Mouse (Mus musculus) kidney, adult 11 months (tissue): Measurements from ENCODE around the gene AF067061.
"Not testable (repeated sequence)": the region's sequence is repeated elsewhere in the genome, so short reads cannot be mapped to it uniquely, and the experiment has no call there.

Source experiments
- DNase-seq: peaks from one replicate; pipeline ENCODE4 v3.0.0; 2022

The AF067061 gene

DNA sequence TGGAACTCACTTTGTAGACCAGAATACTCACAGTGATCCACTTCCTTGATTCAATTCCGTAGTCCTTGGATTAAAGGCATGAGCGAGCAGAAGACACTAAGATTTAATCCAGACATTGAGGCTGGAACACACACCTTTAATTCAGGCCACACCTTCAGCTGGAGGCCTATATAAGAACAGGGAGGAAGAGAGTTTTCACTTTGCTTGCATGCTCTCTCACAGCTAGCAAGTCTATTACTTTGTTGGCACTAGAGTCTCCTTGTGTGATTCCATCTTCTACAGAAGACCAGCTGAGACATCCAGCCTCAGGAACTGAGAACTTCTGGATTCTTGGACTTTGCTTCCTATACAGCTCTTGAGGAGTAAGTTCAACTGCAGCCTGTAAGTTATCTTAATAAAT lies at the start of gene AF067061:
Gene AF067061, plus strand, starts transcription at position 245 of the 400 bp plus-strand sequence.
- not testable (repeated sequence) for DNase-seq

DNA sequence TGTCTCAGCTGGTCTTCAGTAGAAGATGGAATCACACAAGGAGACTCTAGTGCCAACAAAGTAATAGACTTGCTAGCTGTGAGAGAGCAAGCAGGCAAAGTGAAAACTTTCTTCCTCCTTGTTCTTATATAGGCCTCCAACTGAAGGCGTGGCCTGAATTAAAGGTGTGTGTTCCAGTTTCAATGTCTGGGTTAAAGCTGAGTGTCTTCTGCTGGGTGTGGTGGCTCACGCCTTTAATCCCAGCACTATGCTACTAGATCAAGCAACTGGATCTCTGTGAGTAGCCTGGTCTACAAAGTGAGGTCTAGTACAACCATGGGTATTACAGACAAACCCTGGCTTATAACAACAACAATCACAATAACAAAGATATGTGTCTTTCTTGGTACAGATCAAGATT lies 47.1 kb upstream of the AF067061 start, which contains the start of gene Gm21762:
Gene Gm21762, minus strand, starts transcription at position 101 of the 400 bp plus-strand sequence.
- not testable (repeated sequence) for DNase-seq

DNA sequence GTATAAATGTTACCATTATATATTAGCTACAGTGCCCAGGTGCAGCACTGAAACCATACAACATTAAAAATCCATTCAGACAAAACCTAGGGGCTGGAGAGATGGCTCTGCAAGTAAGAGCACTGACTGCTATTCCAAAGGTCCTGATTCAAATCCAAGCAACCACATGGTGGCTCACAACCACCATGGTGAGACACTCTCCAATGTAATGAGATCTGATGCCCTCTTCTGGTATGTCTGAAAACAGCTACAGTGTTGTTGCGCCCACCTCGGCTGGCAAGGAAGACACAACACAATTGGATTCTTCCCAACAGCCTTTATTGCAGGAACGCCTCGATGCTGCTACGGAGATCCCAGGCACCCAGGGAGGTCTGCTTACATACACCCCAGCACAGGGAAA lies 42.0 kb upstream of the AF067061 start:
- not testable (repeated sequence) for DNase-seq

DNA sequence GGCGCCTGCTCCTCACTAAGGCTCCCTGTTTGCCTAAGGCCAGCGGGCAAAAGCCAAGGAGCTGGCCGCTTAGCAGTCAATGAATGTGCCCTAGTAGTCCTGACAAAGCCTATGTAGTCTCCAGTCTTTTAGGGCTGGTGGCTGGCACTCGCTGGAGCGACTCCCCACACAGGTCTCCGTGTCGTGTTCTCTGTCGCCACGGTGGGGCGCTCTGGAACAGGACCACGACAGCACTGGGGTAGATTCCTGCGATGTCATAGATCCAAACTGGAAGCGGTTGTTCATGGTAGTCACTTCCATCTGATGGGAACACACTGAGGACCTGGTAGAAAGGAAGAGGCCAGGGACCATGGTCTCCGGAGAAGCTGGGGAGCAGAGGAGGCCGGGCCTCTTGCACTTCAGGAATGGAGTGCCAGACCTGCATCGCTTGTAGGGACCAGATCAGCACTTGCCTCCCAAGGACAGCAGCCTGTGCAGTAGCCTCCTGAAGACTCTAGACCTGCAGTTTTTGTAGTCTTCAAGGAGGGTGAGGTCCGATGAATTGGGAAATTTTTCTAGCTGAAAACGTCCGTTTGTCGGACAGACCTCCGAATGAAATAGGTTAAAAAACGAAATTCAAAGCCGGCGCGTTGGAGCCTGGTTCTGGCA lies 39.8 kb upstream of the AF067061 start:
- DNase-seq, result not testable (repeated sequence)

DNA sequence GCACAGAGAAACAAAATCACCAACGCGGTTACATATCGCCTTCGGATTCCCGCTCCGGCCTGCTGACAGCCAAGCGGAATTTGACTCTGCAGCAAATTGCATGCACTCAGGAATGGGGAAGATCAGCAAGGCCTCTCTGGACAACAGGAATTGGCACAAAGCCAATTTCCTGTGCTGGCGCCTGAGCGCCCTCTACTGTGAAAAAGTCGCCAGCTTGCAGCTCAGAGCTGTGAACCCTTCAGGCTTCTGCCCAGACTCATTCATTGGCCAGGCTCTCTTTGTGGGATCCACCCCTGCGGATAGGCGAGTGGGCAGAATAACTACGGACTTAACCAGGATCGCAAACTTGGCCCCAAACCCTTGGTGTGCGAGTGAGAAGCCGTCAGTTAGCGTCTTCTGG lies 31.1 kb upstream of the AF067061 start:
- not testable (repeated sequence) for DNase-seq

DNA sequence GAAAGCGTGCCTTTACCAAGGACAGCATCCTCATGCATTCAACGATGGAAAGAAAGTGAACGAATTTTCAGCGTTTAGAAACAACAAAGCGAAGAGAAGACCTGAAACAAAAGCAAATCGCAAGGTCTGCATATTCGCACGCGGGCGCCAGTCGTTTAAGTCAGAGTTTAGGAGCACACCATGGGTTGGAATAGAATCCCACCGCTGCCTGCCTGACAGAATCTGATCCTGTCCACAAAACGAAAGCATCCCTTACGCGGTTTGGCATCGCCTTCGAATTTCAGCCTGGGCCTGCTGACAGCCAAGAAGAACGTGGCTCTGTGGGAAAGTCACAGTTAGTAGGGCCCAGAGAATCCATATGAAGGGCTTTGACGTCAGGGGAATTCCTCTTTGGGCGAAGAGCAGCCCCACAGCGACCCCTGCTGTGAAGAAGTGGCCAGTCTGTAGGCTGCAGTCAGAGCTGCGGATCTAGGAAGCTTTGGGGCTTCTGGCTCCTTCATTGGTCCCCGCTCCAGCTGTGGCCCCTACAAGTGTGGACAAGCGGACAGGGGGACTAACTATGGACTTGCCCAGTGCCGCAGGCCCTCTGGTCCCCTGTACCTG lies 30.4 kb upstream of the AF067061 start:
- DNase-seq, result not testable (repeated sequence)

DNA sequence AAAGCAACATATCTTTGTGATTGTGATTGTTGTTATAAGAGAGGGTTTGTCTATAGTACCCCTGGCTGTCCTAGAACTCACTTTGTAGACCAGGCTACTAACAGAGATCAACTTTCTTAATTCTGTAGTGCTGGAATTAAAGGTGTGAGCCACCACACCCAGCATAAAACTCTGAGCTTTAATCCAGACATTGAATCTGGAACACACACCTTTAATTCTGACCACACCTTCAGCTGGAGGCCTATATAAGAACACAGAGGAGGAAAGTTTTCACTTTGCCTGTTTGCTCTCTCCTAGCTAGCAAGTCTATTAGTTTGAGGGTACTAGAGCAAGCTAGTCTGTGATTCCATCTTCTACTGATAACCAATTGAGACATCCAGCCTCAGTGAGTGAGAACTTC lies 24.1 kb upstream of the AF067061 start, which contains the start of gene Gm21731:
Gene Gm21731, plus strand, starts transcription at position 301 of the 400 bp plus-strand sequence.
- DNase-seq, result not testable (repeated sequence)

DNA sequence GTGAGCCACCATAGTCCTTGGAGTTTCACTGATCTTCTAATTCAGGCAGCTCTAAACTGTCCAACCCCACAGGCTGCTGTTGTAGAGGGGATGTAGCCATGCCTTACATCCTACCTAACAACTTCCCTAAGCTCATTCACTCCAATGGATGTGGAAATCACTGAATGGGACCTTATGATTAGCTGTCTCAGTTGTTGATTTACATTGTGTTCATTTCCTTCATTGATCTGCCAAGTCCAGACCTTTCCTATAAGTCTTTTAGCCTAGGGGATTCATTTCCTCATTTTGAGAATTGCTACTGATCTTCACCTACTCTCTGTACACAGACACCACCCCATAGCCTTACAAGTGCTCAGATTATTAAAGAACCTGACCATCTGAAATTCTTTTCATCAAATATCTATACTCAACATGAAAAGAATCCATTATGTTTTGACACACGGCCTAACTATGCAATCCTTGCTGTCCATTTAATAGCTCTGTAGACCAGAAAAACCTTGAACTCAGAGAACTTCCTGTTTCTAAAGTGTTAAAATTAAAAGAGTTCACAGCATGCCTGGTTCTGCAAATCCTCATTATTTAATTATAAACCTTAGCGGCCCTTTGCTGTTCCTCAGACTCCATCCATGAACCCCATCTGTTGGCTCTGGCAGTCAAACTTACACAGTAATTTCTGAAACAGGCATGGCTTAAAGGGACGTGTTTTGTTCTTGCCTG lies 11.5 kb upstream of the AF067061 start:
- not testable (repeated sequence) for DNase-seq

DNA sequence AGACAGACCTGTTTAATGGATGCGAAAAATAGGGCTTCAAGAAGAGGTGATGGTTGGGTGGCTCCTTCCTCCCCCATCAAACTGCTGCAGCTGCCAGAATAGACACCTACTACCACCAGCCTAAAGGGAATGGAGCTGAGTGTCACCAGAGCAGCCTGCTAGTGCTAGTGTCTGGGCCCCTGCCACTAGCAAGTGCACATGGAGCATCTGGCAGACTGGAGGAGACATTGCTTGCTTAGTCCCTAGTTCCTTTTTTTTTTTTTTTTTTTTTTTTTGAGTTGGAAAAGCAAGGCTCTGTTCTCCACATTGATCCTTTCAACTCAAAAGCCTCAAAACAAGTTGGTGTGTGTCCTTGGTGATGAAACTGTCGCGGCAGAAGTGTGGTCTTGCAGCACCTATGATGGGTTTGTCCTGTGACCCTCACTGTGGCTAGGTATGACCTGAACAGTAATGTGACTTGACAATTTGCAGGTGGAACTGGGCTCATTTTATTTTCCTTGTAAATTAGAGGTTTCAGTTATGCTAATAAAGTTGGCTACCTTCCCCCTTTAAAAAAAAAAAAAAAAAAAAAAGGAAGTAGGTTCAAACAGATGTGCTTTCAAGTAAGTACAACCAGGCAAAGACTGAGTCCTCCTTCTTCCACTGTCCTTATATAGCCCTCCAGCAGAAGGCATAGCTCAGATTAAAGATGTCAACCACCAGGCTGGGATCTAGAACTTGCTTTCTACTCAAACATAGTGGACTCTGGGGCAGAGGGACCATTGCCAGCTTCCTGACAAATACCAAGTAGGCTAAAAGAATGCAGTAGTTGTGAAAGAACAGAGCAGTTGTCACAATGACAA lies 3.9 kb upstream of the AF067061 start:
- DNase-seq, result not testable (repeated sequence)

DNA sequence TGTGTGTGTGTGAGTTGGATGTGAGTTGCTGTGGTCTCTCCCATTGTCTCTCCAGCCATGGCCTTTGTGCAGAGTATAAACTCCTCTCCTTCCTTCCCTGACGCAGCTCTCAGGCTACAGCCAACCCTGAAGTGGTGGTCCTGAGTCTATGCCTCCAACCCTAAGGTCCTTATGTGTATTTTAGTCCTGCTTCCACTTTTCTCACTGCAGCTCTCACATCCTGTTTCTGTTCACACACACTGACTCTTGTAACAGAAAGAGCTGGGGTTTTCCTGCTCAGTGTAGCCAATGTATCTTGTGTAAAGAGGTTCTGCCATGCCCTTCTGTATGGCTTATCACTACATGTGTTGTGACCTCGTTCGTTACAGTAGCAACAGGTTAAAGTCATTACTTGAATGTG lies 3.2 kb upstream of the AF067061 start:
- DNase-seq, result not testable (repeated sequence)

DNA sequence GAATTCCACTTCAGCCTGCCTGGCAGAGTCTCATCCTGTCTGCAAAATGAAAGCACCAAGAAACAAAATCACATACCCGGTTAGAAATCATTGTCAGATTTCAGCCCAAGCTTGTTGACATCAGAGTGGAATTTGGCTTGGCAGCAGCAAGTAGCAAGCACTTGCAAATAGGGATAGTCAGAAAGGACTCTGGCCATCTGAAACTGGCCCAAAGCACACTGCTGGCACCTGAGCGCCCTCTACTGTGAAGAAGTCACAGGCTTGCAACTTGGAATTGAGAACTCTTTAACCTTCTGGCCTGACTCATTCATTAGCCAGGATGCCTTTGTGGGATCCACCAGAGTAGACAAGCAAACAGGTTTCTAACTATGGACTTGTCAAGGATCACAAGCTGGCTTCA lies 14.9 kb downstream of the AF067061 start:
- peak; percentile 10 for DNase-seq

DNA sequence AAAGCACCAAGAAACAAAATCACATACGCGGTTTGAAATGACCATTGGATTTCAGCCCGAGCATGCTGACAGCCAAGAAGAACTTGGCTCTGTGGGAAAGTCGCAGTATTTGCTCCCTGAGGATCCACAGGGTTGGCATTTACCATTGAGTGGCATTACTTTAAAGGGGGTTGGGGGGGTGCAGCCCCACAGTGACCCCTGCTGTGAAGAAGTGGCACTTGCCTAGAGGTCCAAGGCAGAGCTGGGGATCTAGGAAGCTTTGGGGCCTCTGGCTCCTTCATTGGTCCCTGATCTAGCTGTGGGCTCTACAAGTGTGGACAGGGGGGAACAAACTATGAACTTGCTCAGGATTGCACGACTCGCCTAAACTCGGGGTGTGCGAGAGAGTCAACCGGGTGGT lies 15.9 kb downstream of the AF067061 start:
- DNase-seq, result no peak

DNA sequence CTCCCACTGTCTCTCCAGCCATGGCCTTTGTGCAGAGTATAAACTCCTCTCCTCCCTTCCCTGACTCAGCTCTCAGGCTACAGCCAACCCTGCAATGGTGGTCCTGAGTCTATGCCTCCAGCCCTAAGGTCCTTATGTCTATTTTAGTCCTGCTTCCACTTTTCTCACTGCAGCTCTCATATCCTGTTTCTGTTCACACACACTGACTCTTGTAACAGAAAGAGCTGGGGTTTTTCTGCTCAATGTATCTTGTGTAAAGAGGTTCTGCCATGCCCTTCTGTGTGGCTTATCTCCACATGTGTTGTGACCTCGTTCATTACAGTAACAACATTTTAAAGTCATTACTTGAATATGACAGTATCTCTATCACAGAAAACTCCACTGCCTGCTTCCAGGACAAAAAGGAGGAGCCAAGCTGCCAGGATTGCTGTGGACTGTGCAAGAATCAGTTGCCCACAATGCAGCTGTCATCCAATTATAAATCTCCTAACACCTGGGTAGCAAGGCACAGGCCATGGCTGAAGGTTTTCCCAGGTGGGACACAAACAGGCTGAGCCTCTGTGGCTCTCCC lies 36.5 kb downstream of the AF067061 start:
- no peak for DNase-seq

DNA sequence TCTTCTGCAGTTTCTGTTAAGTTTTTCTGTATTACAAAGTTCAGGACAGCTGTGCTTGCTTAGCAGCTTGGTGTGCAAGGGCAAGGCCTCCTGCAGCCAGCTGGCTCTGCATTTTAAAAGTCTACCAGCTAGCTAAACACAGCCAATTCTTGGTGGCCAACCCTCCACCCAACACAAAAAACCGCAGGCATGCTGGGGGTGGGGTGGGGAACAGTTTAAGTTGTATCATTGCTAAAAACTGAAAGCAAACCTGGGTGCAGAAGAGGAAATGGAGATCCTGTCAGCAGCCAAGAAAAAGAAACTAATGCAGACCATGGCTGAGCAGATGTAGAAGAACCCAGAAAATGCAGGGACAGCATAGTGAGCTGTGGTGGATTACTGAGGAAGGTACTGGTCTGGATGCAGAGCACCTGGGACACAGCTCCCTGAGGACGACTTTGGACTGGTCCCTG lies 37.1 kb downstream of the AF067061 start, which contains the start of gene BC147527:
Gene BC147527, plus strand, starts transcription at position 402 of the 452 bp plus-strand sequence.
- no peak for DNase-seq

DNA sequence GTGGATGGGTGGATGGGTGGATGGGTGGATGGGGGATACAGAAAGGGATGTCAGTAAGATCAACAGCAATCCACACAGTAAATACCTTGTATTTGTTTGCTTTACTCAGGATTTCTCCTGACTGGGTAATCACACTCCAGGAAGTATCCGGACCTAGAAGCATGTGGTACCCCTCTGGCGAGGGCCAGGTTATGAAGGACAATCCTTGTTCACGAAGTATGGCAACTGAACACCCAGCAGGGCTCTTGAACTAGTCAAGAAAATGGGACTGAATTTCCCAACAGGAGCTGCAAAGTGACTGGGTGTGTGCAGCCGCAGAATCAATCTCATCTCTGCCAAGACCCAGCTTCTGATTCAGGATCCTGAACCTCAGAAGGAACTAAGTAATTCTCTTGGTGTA lies 37.9 kb downstream of the AF067061 start:
- DNase-seq, result no peak

DNA sequence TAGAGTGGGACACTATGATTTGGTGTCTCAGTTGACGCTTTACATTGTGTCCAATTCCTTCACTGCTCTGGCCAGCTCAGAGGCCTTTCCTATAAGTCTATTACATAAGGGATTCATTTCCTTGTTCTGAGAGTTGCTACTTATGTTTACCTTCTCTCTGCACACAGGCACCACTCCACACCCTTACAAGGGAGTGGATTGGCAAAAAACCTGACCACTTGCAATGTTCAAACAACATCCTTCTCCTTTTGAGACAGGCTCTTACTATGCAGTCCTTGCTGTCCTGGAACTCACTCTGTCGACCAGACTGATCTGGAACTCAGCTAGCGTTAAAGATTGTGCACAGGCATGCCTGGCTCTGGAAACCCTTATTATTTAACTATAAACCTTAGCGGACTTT lies 47.8 kb downstream of the AF067061 start:
- no peak for DNase-seq

DNA sequence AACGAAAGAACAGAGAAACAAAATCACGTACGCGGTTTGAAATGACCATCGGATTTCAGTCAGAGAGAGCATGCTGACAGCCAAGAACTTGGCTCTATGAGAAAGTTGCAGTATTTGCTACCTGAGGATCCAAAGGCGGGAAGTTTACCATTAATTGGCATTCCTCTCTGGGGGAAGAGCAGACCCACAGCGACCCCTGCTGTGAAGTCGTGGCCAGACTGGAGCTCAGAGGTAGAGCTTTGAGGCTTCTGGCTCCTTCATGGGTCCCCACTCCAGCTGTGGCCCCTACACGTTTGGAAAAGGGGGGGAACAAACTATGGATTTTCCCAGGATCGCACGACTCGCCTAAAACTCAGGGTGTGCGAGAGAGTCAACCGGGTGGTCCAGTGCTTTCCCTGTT lies 50.7 kb downstream of the AF067061 start:
- DNase-seq, result no peak
